Mouse (Mus musculus): ENCODE measurements around the gene Cd248. TPM values are rescaled to one million over a fixed set of nuclear protein-coding genes. Genes with fewer than 3 reads are reported as not detected.

The Cd248 gene
- polyA plus RNA-seq, 1 experiment = 4.9 TPM

DNA sequence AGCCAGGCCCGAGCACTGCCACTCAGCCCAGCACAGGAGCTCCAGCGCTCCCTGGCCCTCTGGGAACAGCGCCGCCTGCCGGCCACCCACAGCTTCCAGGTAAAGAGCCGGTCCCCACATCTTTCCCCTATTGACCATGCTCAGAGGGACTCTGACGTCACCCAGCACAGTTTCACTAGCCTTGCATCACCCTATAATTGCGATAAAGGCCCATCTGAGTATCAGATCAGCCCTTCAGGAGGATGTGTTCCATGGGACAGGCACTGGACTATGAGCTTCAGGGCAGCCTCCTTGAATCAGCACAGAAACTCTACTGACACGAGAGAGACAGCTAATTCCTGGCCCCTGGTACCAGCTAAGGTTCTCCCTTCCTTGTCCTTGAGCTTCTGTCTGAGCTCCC lies 14.0 kb upstream of the Cd248 start:
- DNase-seq = peak; percentile 69 to 70
- TF ChIP-seq POLR2A (IDR thresholded peaks at IDR 0.05; ENCODE audit: borderline replicate concordance, insufficient read depth, low read length) = no peak
- TF ChIP-seq CTCF (IDR thresholded peaks at IDR 0.05; ENCODE audit: borderline replicate concordance, insufficient read depth, low read depth, low read length) = peak; percentile 60
- 36% methylated on average over 9 of the region's 9 CpGs for WGBS
- Histone ChIP-seq H3K4me3 (replicated peaks; ENCODE audit: insufficient read depth, low read depth, low read length) (no peak overlapping the region), H3K27me3 (ENCODE audit: control insufficient read depth, insufficient read depth, low read length) (no peaks in the 10 kb centered on the region), H3K4me1 (ENCODE audit: control insufficient read depth, insufficient read depth, low read length) (peaks cover 34% of the 10 kb centered on the region), H3K27ac (ENCODE audit: insufficient read depth, low read length) (no peak overlapping the region)

DNA sequence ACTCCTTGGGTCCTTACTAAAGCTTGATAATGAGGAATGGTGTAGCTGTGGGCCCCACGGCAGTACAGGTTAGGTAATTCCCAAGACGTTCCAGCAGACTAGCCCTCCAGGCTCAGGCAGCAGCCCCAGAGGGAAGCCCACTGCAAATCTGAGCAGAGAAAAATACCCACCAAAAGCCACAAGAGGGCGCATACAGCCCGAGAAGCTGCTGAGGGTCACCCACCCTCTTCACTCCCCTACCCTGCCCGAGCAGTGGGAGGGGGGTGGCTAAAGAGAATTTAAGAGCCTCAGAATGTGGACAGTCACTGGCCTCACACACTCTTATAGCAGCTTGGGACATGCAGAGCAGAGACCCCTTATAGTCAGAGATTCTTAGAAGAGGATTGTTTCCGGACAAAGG lies 11.6 kb upstream of the Cd248 start:
- WGBS = 25% methylated on average over 6 of the region's 6 CpGs
- Histone ChIP-seq H3K27ac (ENCODE audit: insufficient read depth, low read length) (no peak overlapping the region), H3K27me3 (ENCODE audit: control insufficient read depth, insufficient read depth, low read length) (no peaks in the 10 kb centered on the region), H3K4me3 (replicated peaks; ENCODE audit: insufficient read depth, low read depth, low read length) (no peak overlapping the region), H3K4me1 (ENCODE audit: control insufficient read depth, insufficient read depth, low read length) (peaks cover 21% of the 10 kb centered on the region)
- no peak for DNase-seq
- TF ChIP-seq POLR2A (IDR thresholded peaks at IDR 0.05; ENCODE audit: borderline replicate concordance, insufficient read depth, low read length) = no peak
- TF ChIP-seq CTCF (IDR thresholded peaks at IDR 0.05; ENCODE audit: borderline replicate concordance, insufficient read depth, low read depth, low read length) = peak; percentile 58

DNA sequence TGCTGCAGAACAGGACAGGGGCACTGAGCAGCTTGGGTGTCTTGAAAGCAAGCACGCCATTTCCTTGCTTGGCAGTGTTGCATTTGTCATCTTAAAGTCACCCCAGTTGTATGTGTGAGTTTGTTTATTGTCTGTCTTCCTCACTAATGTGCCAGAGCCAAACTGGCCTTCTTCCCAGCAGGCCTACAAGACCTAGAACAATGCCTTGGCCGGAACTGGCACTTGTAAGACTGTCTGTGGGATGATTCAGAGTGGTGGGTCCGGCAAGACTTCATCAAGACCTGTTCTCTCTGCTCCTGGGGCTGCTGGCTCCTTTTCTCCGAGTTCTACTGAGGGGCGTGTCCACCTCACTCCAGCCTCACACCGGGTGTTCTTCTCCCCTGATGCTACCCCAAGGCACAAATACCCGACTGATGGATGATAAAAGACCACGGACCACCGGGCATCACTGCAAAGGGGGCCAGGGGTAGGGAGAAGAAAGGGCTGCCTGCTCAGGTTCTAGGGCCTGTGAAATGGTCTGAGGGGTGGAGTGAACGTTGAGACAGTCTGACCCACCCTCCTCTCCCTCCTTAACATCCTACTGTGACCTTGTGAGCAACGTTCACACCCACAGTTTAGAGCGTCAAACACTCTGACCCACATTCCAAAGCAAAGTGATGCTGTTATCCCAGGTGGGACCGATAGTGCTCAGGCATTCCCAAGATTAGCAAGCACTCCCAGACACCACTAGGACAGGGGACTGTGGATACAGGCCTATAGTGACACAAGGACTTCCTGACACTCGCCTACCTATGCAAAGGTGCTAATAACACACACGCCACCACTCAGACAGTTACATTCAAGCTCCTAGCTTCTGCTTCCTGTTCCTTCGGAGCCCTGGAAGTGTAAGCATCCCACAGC lies 9.8 kb upstream of the Cd248 start:
- 43% methylated on average over 16 of the region's 16 CpGs for WGBS
- no peak for DNase-seq

DNA sequence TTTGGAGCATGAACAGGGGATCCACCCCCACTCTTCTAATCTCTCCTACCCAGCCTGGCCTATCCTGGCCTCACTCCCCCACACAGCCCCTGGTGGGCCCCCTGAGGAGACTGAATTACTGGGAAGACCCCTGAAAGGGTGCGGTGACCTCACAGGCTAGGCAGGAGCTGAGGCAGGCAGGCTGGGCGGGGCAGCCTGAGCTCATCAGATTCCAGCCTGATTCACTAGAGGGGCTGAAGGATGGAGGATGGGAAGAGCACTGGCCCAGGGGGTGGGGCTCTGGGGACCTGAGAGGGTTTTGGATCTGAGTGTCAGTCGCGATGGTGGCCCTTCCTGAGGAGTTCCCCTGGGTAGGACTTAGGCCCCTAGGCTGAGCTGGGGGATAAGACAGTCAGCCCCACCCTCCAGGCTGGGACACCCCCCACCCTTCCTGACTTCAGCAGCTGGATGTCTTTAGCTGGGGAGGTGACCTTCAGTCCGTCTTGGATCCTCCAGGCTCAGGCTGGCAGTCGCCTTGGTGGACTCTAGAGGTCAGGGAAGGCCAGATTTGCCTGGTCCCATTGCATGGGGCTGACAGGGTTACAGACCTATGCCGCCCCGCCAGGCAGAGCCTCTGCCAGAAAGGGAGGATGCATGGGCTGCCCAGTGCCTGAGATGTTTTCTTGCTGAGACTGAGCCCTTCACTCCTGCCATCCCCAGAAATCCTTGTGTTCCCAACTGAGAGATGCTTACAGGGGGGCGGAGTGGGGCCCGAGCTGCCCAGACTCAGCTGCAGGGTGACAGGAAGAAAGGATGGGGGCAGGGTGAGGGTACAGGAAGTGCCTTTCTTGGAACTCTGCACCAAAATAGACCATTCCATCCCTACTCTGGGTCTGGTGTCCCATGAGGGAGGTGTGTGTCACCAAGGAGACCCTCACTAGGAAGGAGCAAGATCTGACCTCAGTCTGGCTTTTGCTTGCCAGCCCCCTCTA lies 8.8 kb upstream of the Cd248 start:
- DNase-seq = no peak
- H3K27ac ChIP-seq (ENCODE audit: insufficient read depth, low read length) = no peak overlapping the region
- H3K27me3 ChIP-seq (ENCODE audit: control insufficient read depth, insufficient read depth, low read length) = no peaks in the 10 kb centered on the region
- H3K4me1 ChIP-seq (ENCODE audit: control insufficient read depth, insufficient read depth, low read length) = no peaks in the 10 kb centered on the region
- no peak overlapping the region for H3K4me3 ChIP-seq (replicated peaks; ENCODE audit: insufficient read depth, low read depth, low read length)
- TF ChIP-seq CTCF (IDR thresholded peaks at IDR 0.05; ENCODE audit: borderline replicate concordance, insufficient read depth, low read depth, low read length) (no peak), POLR2A (IDR thresholded peaks at IDR 0.05; ENCODE audit: borderline replicate concordance, insufficient read depth, low read length) (no peak)
- WGBS = 32% methylated on average over 10 of the region's 10 CpGs

More for the DNA sequence above, 9.8 kb upstream of the Cd248 start:
- Histone ChIP-seq H3K4me1 (ENCODE audit: control insufficient read depth, insufficient read depth, low read length) (peaks cover 6% of the 10 kb centered on the region), H3K27ac (ENCODE audit: insufficient read depth, low read length) (no peak overlapping the region), H3K4me3 (replicated peaks; ENCODE audit: insufficient read depth, low read depth, low read length) (no peak overlapping the region), H3K27me3 (ENCODE audit: control insufficient read depth, insufficient read depth, low read length) (no peaks in the 10 kb centered on the region)
- no peak for TF ChIP-seq POLR2A (IDR thresholded peaks at IDR 0.05; ENCODE audit: borderline replicate concordance, insufficient read depth, low read length)
- no peak for TF ChIP-seq CTCF (IDR thresholded peaks at IDR 0.05; ENCODE audit: borderline replicate concordance, insufficient read depth, low read depth, low read length)

DNA sequence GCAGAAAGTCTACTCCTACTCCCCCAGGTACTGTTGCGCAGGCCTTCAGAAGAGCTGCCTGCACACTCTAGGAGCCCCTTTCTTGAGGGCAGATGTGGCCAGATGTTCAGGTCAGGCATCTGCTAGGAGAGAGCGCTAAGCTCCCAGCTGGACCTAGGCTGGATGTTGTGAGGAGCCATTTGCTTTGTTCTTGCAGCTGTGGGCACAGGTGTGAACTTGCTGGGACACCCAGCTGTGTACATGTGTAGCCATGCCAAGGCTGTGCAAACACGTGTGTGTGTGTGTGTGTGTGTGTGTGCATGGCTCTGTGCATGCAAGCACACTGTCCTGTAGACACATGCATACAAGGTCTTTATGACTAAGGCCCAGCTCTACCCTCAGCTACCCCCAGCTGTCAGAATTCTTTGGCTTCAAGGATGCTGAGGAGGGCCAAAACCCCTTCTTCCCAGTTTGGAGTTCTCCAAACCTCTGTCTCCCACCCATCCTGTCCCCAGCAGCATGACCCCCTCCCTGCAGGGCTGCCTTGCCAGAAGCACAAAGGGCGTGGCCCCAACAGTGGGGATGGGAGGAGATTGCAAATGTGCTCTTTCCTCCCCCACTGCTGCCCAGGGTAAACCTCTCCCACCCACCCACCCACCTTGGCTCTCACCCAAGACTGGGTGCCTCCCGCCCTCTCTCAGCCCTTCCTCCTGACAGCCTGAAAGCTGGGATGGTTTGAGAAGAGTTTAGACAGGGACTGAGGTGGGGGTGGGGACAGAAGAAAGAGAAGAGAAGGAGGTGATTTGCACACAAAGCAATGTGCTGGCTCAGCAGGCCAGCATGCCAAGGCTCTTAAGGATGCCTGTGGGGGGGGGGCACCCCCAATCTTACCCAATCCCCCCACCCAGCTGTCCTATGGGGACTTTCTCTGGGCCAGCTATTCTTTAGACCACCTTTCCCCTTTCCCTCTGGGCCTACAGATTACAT lies 7.2 kb upstream of the Cd248 start:
- TF ChIP-seq CTCF (IDR thresholded peaks at IDR 0.05; ENCODE audit: borderline replicate concordance, insufficient read depth, low read depth, low read length) (no peak), POLR2A (IDR thresholded peaks at IDR 0.05; ENCODE audit: borderline replicate concordance, insufficient read depth, low read length) (no peak)
- 47% methylated on average over 5 of the region's 5 CpGs for WGBS
- Histone ChIP-seq H3K27me3 (ENCODE audit: control insufficient read depth, insufficient read depth, low read length) (no peaks in the 10 kb centered on the region), H3K4me1 (ENCODE audit: control insufficient read depth, insufficient read depth, low read length) (no peaks in the 10 kb centered on the region), H3K4me3 (replicated peaks; ENCODE audit: insufficient read depth, low read depth, low read length) (no peak overlapping the region), H3K27ac (ENCODE audit: insufficient read depth, low read length) (no peak overlapping the region)
- no peak for DNase-seq

DNA sequence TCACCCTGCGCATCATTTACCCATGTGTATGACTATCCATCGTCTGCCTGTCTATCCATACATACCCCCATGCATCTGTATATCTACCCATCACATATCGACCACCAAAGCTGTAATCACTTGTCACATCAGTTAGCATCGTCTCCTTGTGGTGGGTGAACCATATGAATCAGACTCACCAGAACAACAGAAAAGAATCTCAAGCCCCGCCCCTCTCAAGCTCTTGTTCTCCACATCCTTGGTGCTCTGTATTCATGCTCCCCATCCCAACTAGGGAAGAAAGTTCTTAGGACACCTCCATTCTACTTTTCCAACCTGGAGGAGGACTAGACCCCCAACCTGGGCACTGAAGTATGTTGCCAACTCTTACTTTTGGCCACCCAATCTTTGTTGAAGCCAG lies 5.8 kb upstream of the Cd248 start:
- WGBS = 84% methylated on average over 5 of the region's 5 CpGs
- DNase-seq = no peak
- TF ChIP-seq CTCF (IDR thresholded peaks at IDR 0.05; ENCODE audit: borderline replicate concordance, insufficient read depth, low read depth, low read length) (no peak), POLR2A (IDR thresholded peaks at IDR 0.05; ENCODE audit: borderline replicate concordance, insufficient read depth, low read length) (no peak)
- H3K4me3 ChIP-seq (replicated peaks; ENCODE audit: insufficient read depth, low read depth, low read length) = no peak overlapping the region
- no peaks in the 10 kb centered on the region for H3K4me1 ChIP-seq (ENCODE audit: control insufficient read depth, insufficient read depth, low read length)
- H3K27me3 ChIP-seq (ENCODE audit: control insufficient read depth, insufficient read depth, low read length) = no peaks in the 10 kb centered on the region
- H3K27ac ChIP-seq (ENCODE audit: insufficient read depth, low read length) = no peak overlapping the region

DNA sequence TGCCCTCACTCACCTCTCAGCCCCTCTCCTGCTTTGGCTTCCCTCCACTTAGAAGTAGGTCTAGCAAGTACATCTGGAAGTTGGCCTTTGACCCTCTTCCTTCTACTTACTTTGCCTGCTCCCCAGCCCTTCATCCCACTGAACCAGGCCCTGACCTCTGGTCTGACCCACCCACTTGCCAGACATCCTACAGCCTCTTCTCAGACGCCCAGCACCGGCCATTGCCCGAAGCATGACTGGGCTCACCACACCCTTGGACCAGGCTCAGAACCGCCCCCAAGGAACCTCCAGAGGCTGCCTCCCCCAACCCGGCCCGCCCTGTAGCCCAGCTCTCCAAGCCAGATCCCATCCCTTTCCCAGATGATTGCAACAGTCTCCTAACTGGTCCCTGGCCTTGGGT lies 5.4 kb upstream of the Cd248 start:
- 90% methylated on average over 6 of the region's 6 CpGs for WGBS
- H3K4me1 ChIP-seq (ENCODE audit: control insufficient read depth, insufficient read depth, low read length) = 0 out of 2 replicates have a peak, but pooled peaks cover 2% of the 10 kb centered on the region
- no peak overlapping the region for H3K27ac ChIP-seq (ENCODE audit: insufficient read depth, low read length)
- no peak for DNase-seq
- TF ChIP-seq POLR2A (IDR thresholded peaks at IDR 0.05; ENCODE audit: borderline replicate concordance, insufficient read depth, low read length) (no peak), CTCF (IDR thresholded peaks at IDR 0.05; ENCODE audit: borderline replicate concordance, insufficient read depth, low read depth, low read length) (no peak)
- H3K4me3 ChIP-seq (replicated peaks; ENCODE audit: insufficient read depth, low read depth, low read length) = no peak overlapping the region
- no peaks in the 10 kb centered on the region for H3K27me3 ChIP-seq (ENCODE audit: control insufficient read depth, insufficient read depth, low read length)

Data from cerebellum, adult 2 months (tissue).